Mouse (Mus musculus): Measurements from ENCODE around the gene Zfp553. TPM values are rescaled to one million over a fixed set of nuclear protein-coding genes. Genes with fewer than 3 reads are reported as not detected.
A peak's percentile ranks its signal among the peaks of the same experiment; 100 is the strongest.

Zfp553 gene
- polyA plus RNA-seq, 1 experiment from 2014 or later, result 51.9 TPM

GRCm38 (mm10) chr7:127262218-127262961, 29.5 kb downstream of the Zfp553 start:
- ATAC-seq (ENCODE audit: low FRiP score, low read depth), result no peak
- H3K36me3 ChIP-seq, result no peaks in the 10 kb centered on the region
- peaks cover 19% of the 10 kb centered on the region for H3K4me1 ChIP-seq (replicated peaks)
- no peak overlapping the region for H3K4me3 ChIP-seq
- WGBS, result 85% methylated on average over 10 of the region's 10 CpGs
- no peaks in the 10 kb centered on the region for H3K27me3 ChIP-seq
- H3K9ac ChIP-seq, result no peak overlapping the region
- H3K9me3 ChIP-seq, result no peaks in the 10 kb centered on the region
- no peak overlapping the region for H3K27ac ChIP-seq (replicated peaks)
- H3K4me2 ChIP-seq, result no peak overlapping the region

DNA sequence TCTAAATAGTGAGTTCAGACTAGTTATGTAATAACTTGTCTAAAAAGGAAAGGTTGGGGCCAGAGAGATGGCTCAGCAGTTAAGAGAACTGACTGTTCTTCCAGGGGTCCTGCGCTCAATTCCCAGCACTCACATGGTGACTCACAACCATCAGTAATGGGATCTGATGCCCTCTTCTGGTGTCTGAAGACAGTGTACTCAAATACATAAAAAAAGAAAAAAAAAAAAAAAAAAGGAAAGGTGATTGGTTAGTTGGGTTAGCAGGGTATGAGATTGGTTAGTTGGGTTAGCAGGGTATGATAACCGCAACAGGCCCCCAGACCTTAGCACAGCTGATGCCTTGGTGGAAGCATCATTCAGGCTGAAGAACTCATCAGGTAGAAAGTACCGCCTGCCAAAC, 30.7 kb downstream of the Zfp553 start:
- Histone ChIP-seq H3K27me3 (no peaks in the 10 kb centered on the region), H3K4me1 (replicated peaks) (peaks cover 19% of the 10 kb centered on the region), H3K4me2 (no peak overlapping the region), H3K36me3 (peaks cover 4% of the 10 kb centered on the region), H3K9me3 (no peaks in the 10 kb centered on the region), H3K4me3 (no peak overlapping the region), H3K9ac (no peak overlapping the region), H3K27ac (replicated peaks) (no peak overlapping the region)
- ATAC-seq (ENCODE audit: low FRiP score, low read depth), result no peak
- 98% methylated on average over 3 of the region's 3 CpGs for WGBS

- no peak overlapping the region for H3K9ac ChIP-seq
- H3K4me2 ChIP-seq, result no peak overlapping the region
- ATAC-seq (ENCODE audit: low FRiP score, low read depth), result no peak
- H3K36me3 ChIP-seq, result peaks cover 28% of the 10 kb centered on the region
- no peaks in the 10 kb centered on the region for H3K27me3 ChIP-seq
- H3K4me3 ChIP-seq, result no peak overlapping the region
- H3K9me3 ChIP-seq, result no peaks in the 10 kb centered on the region
- H3K4me1 ChIP-seq (replicated peaks), result peaks cover 25% of the 10 kb centered on the region
- no peak overlapping the region for H3K27ac ChIP-seq (replicated peaks)
- WGBS, result 92% methylated on average over 2 of the region's 2 CpGs
These were observed 37.4 kb downstream of the Zfp553 start for GRCm38 (mm10) chr7:127270256-127270655.

DNA sequence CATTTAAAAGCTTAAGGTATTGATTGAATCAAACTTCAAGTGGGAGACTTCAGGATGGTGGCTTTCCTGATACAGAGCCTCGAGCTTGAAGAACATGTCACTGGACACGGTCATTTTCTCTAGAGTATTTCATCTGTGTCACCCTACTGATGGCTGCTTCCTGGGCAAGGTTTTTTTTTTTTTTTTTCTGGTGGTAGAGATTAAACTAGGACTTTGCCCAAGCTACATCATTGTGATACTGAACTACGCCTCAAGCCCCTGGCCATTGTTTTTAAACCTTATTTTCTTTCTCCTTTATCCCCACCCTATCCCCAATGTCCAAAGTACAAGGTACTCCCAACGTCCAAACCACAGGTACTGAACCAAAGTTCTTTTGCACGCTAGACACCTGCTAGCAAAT, 37.8 kb downstream of the Zfp553 start:
- H3K9me3 ChIP-seq, result no peaks in the 10 kb centered on the region
- H3K27me3 ChIP-seq, result no peaks in the 10 kb centered on the region
- H3K27ac ChIP-seq (replicated peaks), result no peak overlapping the region
- H3K4me2 ChIP-seq, result no peak overlapping the region
- WGBS, result 93% methylated on average over 5 of the region's 5 CpGs
- no peak for ATAC-seq (ENCODE audit: low FRiP score, low read depth)
- peaks cover 25% of the 10 kb centered on the region for H3K4me1 ChIP-seq (replicated peaks)
- H3K36me3 ChIP-seq, result peaks cover 28% of the 10 kb centered on the region
- no peak overlapping the region for H3K4me3 ChIP-seq
- H3K9ac ChIP-seq, result no peak overlapping the region

DNA sequence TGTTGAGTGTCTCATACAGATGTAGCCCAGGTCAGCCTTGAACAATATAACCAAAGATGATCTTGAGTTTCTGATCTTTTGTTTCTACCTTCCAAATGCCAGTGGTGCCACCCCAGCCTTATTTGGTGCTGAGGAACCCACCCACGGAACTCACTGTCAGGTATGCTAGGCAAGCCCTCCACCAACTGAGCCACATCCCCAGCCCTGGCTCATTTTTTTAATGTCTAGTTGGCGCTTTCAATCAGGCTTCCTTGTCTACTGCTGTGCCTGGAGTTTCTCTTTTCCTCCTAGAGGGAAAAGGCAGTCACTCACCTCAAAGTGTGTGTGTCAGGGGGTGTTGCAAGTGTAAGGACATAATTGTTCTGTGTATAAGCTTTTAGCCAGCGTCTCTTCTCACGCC, 38.2 kb downstream of the Zfp553 start:
- Histone ChIP-seq H3K4me1 (replicated peaks) (peaks cover 25% of the 10 kb centered on the region), H3K36me3 (peaks cover 28% of the 10 kb centered on the region), H3K9ac (no peak overlapping the region), H3K4me3 (no peak overlapping the region), H3K27ac (replicated peaks) (no peak overlapping the region), H3K9me3 (no peaks in the 10 kb centered on the region), H3K4me2 (no peak overlapping the region), H3K27me3 (no peaks in the 10 kb centered on the region)
- WGBS, result 98% methylated on average over 4 of the region's 4 CpGs
- no peak for ATAC-seq (ENCODE audit: low FRiP score, low read depth)

DNA sequence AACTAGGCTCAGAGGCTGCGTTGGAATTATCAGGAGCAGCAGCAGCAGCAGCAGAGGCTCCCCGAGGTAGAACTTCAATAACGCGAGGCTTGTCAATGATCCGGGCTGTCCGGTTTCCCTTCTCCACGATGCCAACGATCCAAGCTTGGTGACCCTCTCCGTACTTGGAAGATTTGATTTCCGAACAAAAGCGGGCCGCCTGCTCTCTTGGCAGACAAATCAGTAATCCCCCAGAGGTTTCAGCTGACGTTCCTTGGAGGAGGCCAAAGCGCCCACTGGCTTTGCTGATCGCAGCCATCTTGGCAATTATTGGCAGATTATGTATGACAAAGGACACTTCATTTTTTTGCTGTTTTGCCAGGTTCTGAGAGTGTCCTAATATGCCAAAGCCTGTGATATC, 39.7 kb downstream of the Zfp553 start:
- no peaks in the 10 kb centered on the region for H3K9me3 ChIP-seq
- H3K36me3 ChIP-seq, result peaks cover 28% of the 10 kb centered on the region
- peak overlapping the region; percentile 79 for H3K4me2 ChIP-seq
- no peaks in the 10 kb centered on the region for H3K27me3 ChIP-seq
- ATAC-seq (ENCODE audit: low FRiP score, low read depth), result no peak
- 87% methylated on average over 15 of the region's 15 CpGs for WGBS
- H3K4me1 ChIP-seq (replicated peaks), result peaks cover 25% of the 10 kb centered on the region
- H3K4me3 ChIP-seq, result peak overlapping the region; percentile 97
- H3K27ac ChIP-seq (replicated peaks), result no peak overlapping the region
- H3K9ac ChIP-seq, result no peak overlapping the region

GRCm38 (mm10) chr7:127273118-127273923, 40.5 kb downstream of the Zfp553 start:
- 18% methylated on average over 40 of the region's 50 CpGs for WGBS

GRCm38 (mm10) chr7:127273925-127274789, 41.3 kb downstream of the Zfp553 start, which contains the start of gene Sephs2:
TSS of gene Sephs2 (minus strand) at chr7:127274055.
- H3K4me2 ChIP-seq, result peak within 1 kb of the TSS; percentile 79
- peak; percentile 94 for ATAC-seq (ENCODE audit: low FRiP score, low read depth)
- 2% methylated on average over 39 of the region's 39 CpGs for WGBS

More at GRCm38 (mm10) chr7:127273118-127273923, 40.5 kb downstream of the Zfp553 start:
- Histone ChIP-seq H3K36me3 (peaks cover 26% of the 10 kb centered on the region), H3K4me1 (replicated peaks) (peaks cover 25% of the 10 kb centered on the region), H3K27me3 (no peaks in the 10 kb centered on the region), H3K9me3 (no peaks in the 10 kb centered on the region), H3K4me3 (peak overlapping the region; percentile 97), H3K27ac (replicated peaks) (peak overlapping the region; percentile 90), H3K9ac (peak overlapping the region; percentile 88), H3K4me2 (peak overlapping the region; percentile 79)
- ATAC-seq (ENCODE audit: low FRiP score, low read depth), result peak; percentile 69

GRCm38 (mm10) chr7:127276519-127276961, 43.7 kb downstream of the Zfp553 start:
- Histone ChIP-seq H3K36me3 (0 out of 2 replicates have a peak, but pooled peaks cover under 1% of the 10 kb centered on the region), H3K4me1 (replicated peaks) (peaks cover 17% of the 10 kb centered on the region), H3K4me2 (no peak overlapping the region), H3K27me3 (no peaks in the 10 kb centered on the region), H3K27ac (replicated peaks) (no peak overlapping the region), H3K9me3 (no peaks in the 10 kb centered on the region), H3K9ac (no peak overlapping the region), H3K4me3 (no peak overlapping the region)
- ATAC-seq (ENCODE audit: low FRiP score, low read depth), result no peak
- WGBS, result 70% methylated on average over 5 of the region's 5 CpGs

More at GRCm38 (mm10) chr7:127273925-127274789, 41.3 kb downstream of the Zfp553 start, which contains the start of gene Sephs2:
- Histone ChIP-seq H3K27me3 (no peaks in the 10 kb centered on the region), H3K36me3 (peaks cover 18% of the 10 kb centered on the region), H3K27ac (replicated peaks) (peak within 1 kb of the TSS; percentile 90), H3K9ac (peak within 1 kb of the TSS; percentile 88), H3K9me3 (no peaks in the 10 kb centered on the region), H3K4me1 (replicated peaks) (peaks cover 25% of the 10 kb centered on the region), H3K4me3 (peak within 1 kb of the TSS; percentile 97)

DNA sequence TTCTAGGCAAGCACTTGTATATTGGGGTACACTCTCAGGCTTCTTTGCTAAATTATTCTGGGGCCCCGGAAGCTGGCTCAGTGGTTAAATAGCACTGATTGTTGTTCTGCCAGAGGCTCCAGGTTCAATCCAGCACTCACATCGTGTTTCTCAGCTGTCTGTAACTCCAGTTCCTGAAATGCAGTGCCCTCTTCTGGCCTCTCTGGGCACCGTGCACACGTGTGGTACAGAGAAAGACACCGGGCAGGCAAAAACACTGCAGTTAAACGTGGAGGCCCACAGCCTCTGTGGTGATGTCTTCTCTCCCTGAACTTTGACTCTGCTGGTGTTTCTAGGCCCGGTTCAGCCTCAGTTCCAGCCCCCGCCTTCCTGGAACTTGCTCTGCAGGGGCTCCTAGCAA, 45.5 kb downstream of the Zfp553 start:
- H3K4me3 ChIP-seq, result no peak overlapping the region
- H3K9me3 ChIP-seq, result no peaks in the 10 kb centered on the region
- 22% methylated on average over 8 of the region's 8 CpGs for WGBS
- no peak overlapping the region for H3K4me2 ChIP-seq
- no peaks in the 10 kb centered on the region for H3K27me3 ChIP-seq
- no peaks in the 10 kb centered on the region for H3K36me3 ChIP-seq
- H3K9ac ChIP-seq, result no peak overlapping the region
- ATAC-seq (ENCODE audit: low FRiP score, low read depth), result no peak
- H3K4me1 ChIP-seq (replicated peaks), result peaks cover 6% of the 10 kb centered on the region
- no peak overlapping the region for H3K27ac ChIP-seq (replicated peaks)

GRCm38 (mm10) chr7:127280092-127280491, 47.2 kb downstream of the Zfp553 start:
- Histone ChIP-seq H3K4me3 (no peak overlapping the region), H3K9me3 (no peaks in the 10 kb centered on the region), H3K27ac (replicated peaks) (no peak overlapping the region), H3K4me2 (no peak overlapping the region), H3K27me3 (no peaks in the 10 kb centered on the region), H3K36me3 (no peaks in the 10 kb centered on the region), H3K9ac (no peak overlapping the region), H3K4me1 (replicated peaks) (no peaks in the 10 kb centered on the region)
- no peak for ATAC-seq (ENCODE audit: low FRiP score, low read depth)
- 75% methylated on average over 3 of the region's 3 CpGs for WGBS
